In the genomic region with DNA sequence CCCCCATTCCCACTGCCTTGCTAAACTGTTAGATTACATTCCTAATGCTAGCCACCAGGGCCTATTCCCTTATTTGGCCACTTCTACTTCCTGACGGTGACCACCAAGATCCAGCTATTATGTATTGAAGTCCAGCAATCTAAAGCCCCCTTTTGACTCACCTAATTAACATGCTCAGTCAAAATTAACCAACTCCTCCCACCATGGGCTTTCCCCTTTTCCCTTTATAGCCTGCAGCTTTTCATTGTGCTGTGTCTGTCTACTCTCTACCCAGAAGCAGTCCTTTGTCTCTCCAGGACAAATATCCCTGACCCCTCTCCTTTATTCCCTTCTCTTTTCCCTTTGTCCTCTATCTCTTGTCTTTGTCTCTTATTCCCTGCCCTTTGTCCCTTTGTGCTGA, we compare ENCODE assay signal across 27 mouse cellular contexts. TPM values are rescaled to one million over a fixed set of nuclear protein-coding genes. Genes with fewer than 3 reads are reported as not detected.
"Had no signal": no experiment of that assay in that cellular context is flagged by ENCODE, and none has a peak within 500 bp of the region (broad histone marks: within the 10 kb centered on the region; RNA-seq: fewer than 3 reads in every experiment).

No protein-coding gene starts in this region.

- H3K4me3 ChIP-seq: limb, embryonic 10.5 days; limb, embryonic 13.5 days; liver, embryonic 12.5 days; liver, embryonic 15.5 days; lung, embryonic 15.5 days; midbrain, embryonic 13.5 days; neural tube, embryonic 12.5 days; neural tube, embryonic 15.5 days had no signal

- H3K4me1 ChIP-seq: limb, embryonic 10.5 days; limb, embryonic 13.5 days; liver, embryonic 12.5 days; liver, embryonic 15.5 days; lung, embryonic 15.5 days; neural tube, embryonic 12.5 days; neural tube, embryonic 15.5 days had no signal

- H3K27ac ChIP-seq: limb, embryonic 10.5 days; limb, embryonic 13.5 days; liver, embryonic 12.5 days; liver, embryonic 15.5 days; lung, embryonic 15.5 days; midbrain, embryonic 13.5 days; neural tube, embryonic 12.5 days; neural tube, embryonic 15.5 days; stomach, postnatal 0 days had no signal

- H3K4me2 ChIP-seq: limb, embryonic 13.5 days; liver, embryonic 12.5 days; liver, embryonic 15.5 days; lung, embryonic 15.5 days; midbrain, embryonic 13.5 days; neural tube, embryonic 12.5 days; neural tube, embryonic 15.5 days had no signal

- H3K9me3 ChIP-seq: limb, embryonic 10.5 days; limb, embryonic 13.5 days; liver, embryonic 12.5 days; liver, embryonic 15.5 days; lung, embryonic 15.5 days; midbrain, embryonic 13.5 days; neural tube, embryonic 12.5 days; neural tube, embryonic 15.5 days had no signal

- DNase-seq: kidney, adult 18-20 months; kidney, adult 9 months; kidney, postnatal 14 days; kidney, postnatal 4 days; layer of hippocampus, adult 9-11 months; liver; lung, adult 18-20 months; lung, postnatal 14 days; lung, postnatal 4 days; right cerebral cortex, adult 18-20 months; right cerebral cortex, postnatal 25 days; thymus, adult 2 months; thymus, postnatal 14 days had no signal

- ATAC-seq: intestine, embryonic 16.5 days; liver, embryonic 12.5 days; midbrain, embryonic 13.5 days had no signal

- H3K36me3 ChIP-seq: limb, embryonic 10.5 days; limb, embryonic 13.5 days; liver, embryonic 12.5 days; liver, embryonic 15.5 days; lung, embryonic 15.5 days; midbrain, embryonic 13.5 days; neural tube, embryonic 12.5 days; neural tube, embryonic 15.5 days had no signal

- H3K9ac ChIP-seq: limb, embryonic 13.5 days; liver, embryonic 12.5 days; liver, embryonic 15.5 days; lung, embryonic 15.5 days; midbrain, embryonic 13.5 days; neural tube, embryonic 12.5 days; neural tube, embryonic 15.5 days had no signal

- H3K27me3 ChIP-seq: limb, embryonic 13.5 days; liver, embryonic 12.5 days; liver, embryonic 15.5 days; lung, embryonic 15.5 days; midbrain, embryonic 13.5 days; neural tube, embryonic 12.5 days; neural tube, embryonic 15.5 days had no signal

RNA-seq across cellular contexts. Expression of a gene that starts 55.6 kb away (rescaled TPM):
- total RNA-seq: megakaryocyte progenitor cell, adult 5-6 weeks; megakaryocyte-erythroid progenitor cell, adult 5-6 weeks had no signal
- polyA plus RNA-seq: kidney, embryonic 16.5 days; lung, embryonic 15.5 days; stomach, embryonic 14.5 days had no signal
